Mouse (Mus musculus) liver, adult 2 months (tissue): Measurements from ENCODE around the gene Grik5.

Experiments
- CTCF ChIP-seq: fragments of 200-500 bp; IDR thresholded peaks from 2 replicates; pipeline ENCODE4 v1.5.1; 2011; ENCODE audit warnings: low read depth, low read length, control low read depth
- POLR2A ChIP-seq: fragments of 200-500 bp; IDR thresholded peaks from 2 replicates; pipeline ENCODE4 v1.6.1; 2011; ENCODE audit warnings: low read length, control low read depth; ENCODE audit not compliant: insufficient read depth; ENCODE audit errors: extremely low read depth

- no peak for TF ChIP-seq CTCF
- TF ChIP-seq POLR2A = no peak
These were observed 5.2 kb upstream of the Grik5 start for GRCm38 (mm10) chr7:25077414-25077755.
